Mouse (Mus musculus): ENCODE measurements around the gene Slc24a3. TPM values are rescaled to one million over a fixed set of nuclear protein-coding genes. Genes with fewer than 3 reads are reported as not detected.

Slc24a3 gene
- polyA plus RNA-seq (2012; rRNA removed): 28.4 and 36.4 TPM in 2 replicates

GRCm38 (mm10) chr2:145167664-145168360 is at the start of gene Slc24a3:
Gene Slc24a3, plus strand, starts transcription at chr2:145167754.
- no peak for DNase-seq (ENCODE audit: low read depth)

GRCm38 (mm10) chr2:145117762-145118161 is 49.8 kb upstream of the Slc24a3 start:
- no peak for DNase-seq (ENCODE audit: low read depth)

- DNase-seq (ENCODE audit: low read depth): no peak
Measured at GRCm38 (mm10) chr2:145127747-145128146, 39.8 kb upstream of the Slc24a3 start.

- no peak for DNase-seq (ENCODE audit: low read depth)
Measured at GRCm38 (mm10) chr2:145136625-145137291, 30.8 kb upstream of the Slc24a3 start.

GRCm38 (mm10) chr2:145150407-145150806 is 17.1 kb upstream of the Slc24a3 start:
- DNase-seq (ENCODE audit: low read depth): no peak

GRCm38 (mm10) chr2:145150821-145151220 is 16.7 kb upstream of the Slc24a3 start:
- DNase-seq (ENCODE audit: low read depth): no peak

GRCm38 (mm10) chr2:145152281-145152680 is 15.3 kb upstream of the Slc24a3 start:
- DNase-seq (ENCODE audit: low read depth): no peak

- no peak for DNase-seq (ENCODE audit: low read depth)
Measured at GRCm38 (mm10) chr2:145158972-145159371, 8.6 kb upstream of the Slc24a3 start.

GRCm38 (mm10) chr2:145161046-145161700 is 6.4 kb upstream of the Slc24a3 start:
- no peak for DNase-seq (ENCODE audit: low read depth)

GRCm38 (mm10) chr2:145164086-145164485 is 3.5 kb upstream of the Slc24a3 start:
- no peak for DNase-seq (ENCODE audit: low read depth)

- no peak for DNase-seq (ENCODE audit: low read depth)
Measured at GRCm38 (mm10) chr2:145164562-145164961, 3.0 kb upstream of the Slc24a3 start.

GRCm38 (mm10) chr2:145165076-145165475 is 2.5 kb upstream of the Slc24a3 start:
- DNase-seq (ENCODE audit: low read depth): no peak

- no peak for DNase-seq (ENCODE audit: low read depth)
Measured at GRCm38 (mm10) chr2:145165854-145166253, 1.7 kb upstream of the Slc24a3 start.

GRCm38 (mm10) chr2:145167051-145167663 is 397 bp upstream of the Slc24a3 start:
- no peak for DNase-seq (ENCODE audit: low read depth)

GRCm38 (mm10) chr2:145168405-145168971 is 934 bp downstream of the Slc24a3 start:
- no peak for DNase-seq (ENCODE audit: low read depth)

GRCm38 (mm10) chr2:145172978-145173655 is 5.6 kb downstream of the Slc24a3 start:
- no peak for DNase-seq (ENCODE audit: low read depth)

GRCm38 (mm10) chr2:145175036-145175435 is 7.5 kb downstream of the Slc24a3 start:
- no peak for DNase-seq (ENCODE audit: low read depth)

- no peak for DNase-seq (ENCODE audit: low read depth)
Measured at GRCm38 (mm10) chr2:145182410-145182809, 14.9 kb downstream of the Slc24a3 start.

- DNase-seq (ENCODE audit: low read depth): no peak
Measured at GRCm38 (mm10) chr2:145188828-145189227, 21.3 kb downstream of the Slc24a3 start.

GRCm38 (mm10) chr2:145196043-145196442 is 28.5 kb downstream of the Slc24a3 start:
- DNase-seq (ENCODE audit: low read depth): no peak

GRCm38 (mm10) chr2:145196501-145197042 is 29.0 kb downstream of the Slc24a3 start:
- no peak for DNase-seq (ENCODE audit: low read depth)

All from gonadal fat pad, adult 2 months (tissue).